Mouse (Mus musculus): ENCODE measurements around the gene Znrd1.

Znrd1 gene

GRCm38 (mm10) chr17:36922715-36923114 is 35.6 kb downstream of the Znrd1 start:
- no peak for DNase-seq (ENCODE audit: low spot score)

GRCm38 (mm10) chr17:36920239-36920638 is 38.1 kb downstream of the Znrd1 start:
- DNase-seq (ENCODE audit: low spot score): peak; percentile 68

DNA sequence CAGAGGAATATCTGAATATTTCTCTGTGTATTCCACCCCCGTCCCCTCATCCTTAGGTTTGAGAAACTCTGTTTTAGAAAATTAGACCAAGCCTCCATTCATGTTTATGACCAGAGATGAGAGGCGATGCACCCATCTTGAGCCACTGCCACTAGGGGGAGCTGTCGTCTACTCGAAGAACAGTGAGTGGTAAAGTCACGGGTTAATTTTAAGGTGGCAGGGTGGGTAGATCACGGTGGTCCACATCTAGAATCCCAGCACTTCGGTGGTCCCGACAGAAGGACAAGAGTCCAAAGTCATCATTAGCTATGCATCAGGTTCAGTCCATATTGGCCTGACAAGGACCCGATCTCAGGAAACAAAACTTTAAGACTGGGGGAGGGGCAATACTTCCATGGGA is 43.3 kb downstream of the Znrd1 start:
- peak; percentile 66 for DNase-seq (ENCODE audit: low spot score)

DNA sequence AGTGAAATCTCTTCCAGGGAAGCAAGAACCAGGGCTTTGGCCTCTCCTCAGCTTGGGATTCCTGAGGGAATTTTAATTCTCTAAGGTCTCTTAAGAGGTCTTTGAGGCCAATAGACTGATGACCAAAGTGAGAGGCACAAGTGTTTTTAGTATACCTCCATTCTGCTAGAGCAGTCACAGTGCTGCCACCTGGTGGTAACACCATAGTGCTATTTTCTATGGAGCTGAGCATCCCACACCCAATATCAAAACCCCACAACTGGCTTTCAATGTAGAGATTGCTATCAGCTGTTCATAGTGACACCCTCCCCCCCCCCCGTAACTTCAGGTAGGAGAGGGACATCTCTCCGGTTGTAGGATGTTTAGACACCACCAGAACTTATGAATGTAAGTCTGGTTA is 44.3 kb downstream of the Znrd1 start:
- peak; percentile 83 for DNase-seq (ENCODE audit: low spot score)

GRCm38 (mm10) chr17:36912031-36912430 is 46.3 kb downstream of the Znrd1 start:
- DNase-seq (ENCODE audit: low spot score): no peak

- DNase-seq (ENCODE audit: low spot score): no peak
Measured at GRCm38 (mm10) chr17:36909802-36910201, 48.6 kb downstream of the Znrd1 start.

DNA sequence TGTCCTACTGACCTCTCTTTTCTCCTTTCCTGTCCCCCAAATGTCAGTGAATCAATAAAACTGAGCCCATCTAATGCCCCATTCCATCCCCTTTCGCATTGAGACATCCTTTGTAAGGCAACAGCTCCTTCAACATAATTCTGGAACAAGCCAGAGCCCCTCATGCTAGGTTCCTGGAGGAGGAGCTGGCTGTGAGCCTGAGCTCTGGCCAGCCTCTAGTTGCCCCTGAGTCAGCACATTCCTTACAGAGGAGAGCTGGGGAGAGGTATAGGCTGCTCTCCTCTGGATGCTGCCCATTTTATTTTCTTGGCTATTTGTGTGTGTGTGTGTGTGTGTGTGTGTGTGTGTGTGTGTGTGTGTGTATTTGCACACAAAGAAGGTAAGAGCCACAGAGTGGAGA is 50.1 kb downstream of the Znrd1 start:
- no peak for DNase-seq (ENCODE audit: low spot score)

Data from urinary bladder, postnatal 14 days (tissue).